Mouse (Mus musculus) liver, postnatal 0 days (tissue): Measurements from ENCODE around the gene Fam185a.

ENCODE experiments used
- CTCF ChIP-seq: sonication (generic); IDR thresholded peaks from 2 replicates; pipeline ENCODE4 v1.5.1; 2016; ENCODE audit warnings: antibody characterized with exemption, low read depth
- EP300 ChIP-seq: IDR thresholded peaks from 2 replicates; pipeline ENCODE4 v1.6.1; 2016; ENCODE audit warnings: antibody characterized with exemption, low read depth, mild to moderate bottlenecking

DNA sequence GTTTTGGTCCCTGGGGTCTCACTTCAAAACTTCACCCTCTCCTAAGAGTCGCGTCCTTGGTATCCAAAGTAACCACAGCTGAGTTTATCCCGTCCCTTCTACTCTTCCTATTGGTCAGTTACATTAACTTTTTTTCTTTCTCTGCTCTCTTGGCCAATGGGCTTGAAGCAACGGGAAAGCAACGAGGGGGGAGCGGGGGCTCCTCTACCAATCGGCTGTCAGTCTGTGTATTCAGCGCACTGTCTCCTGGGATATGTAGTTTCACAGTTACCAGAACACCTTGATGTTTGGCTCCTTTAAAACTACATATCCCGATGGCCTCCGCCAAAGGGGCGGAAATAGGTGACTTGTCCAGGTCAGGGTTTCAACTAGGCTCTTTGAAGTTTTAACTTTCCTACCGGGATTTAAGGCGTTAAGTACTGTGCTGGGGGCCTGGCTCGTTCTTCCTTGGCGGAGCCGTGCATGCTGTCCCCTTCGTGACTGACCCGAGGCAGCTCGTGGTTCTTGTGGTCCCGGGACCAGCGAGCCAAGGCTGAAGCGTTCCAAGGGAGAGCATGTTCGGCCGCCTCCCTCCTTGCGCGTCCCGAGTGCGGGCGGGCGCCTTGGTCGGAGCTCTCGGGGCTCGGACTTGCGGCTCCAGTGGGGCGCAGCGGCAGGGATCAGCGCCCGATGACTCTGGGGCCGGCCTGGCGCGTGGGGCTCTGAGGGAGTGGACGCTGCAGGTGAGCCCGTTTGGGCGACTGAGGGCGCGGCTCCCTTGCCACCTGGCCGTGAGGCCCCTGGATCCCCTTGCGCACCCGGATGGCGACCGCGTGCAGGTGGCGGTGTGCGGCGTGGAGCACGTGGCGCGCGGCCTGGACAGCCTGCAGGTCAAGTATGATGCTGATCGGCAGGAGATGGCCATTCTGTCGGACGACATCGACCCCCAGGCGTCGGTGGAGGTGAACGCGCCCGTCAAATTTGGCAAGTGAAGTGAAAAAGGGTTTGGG lies at the start of gene Fam185a, which contains the start of gene Ccdc146:
- no peak for TF ChIP-seq EP300
- no peak for TF ChIP-seq CTCF
